Mouse (Mus musculus) left cerebral cortex, adult 11 months (tissue): ENCODE results near the gene Fam214a.
A peak's percentile ranks its signal among the peaks of the same experiment; 100 is the strongest.

Experiments
- DNase-seq: peaks from one replicate; pipeline ENCODE4 v3.0.0; 2022; ENCODE audit warnings: low spot score

The Fam214a gene

GRCm38 (mm10) chr9:75033141-75033540 lies 80.5 kb downstream of the Fam214a start:
- DNase-seq: no peak

- DNase-seq: no peak
Measured at GRCm38 (mm10) chr9:75034691-75035090, 82.0 kb downstream of the Fam214a start.

GRCm38 (mm10) chr9:75035944-75036343 lies 83.3 kb downstream of the Fam214a start:
- DNase-seq: no peak

- peak; percentile 82 for DNase-seq
Measured at GRCm38 (mm10) chr9:75037451-75038356, 85.0 kb downstream of the Fam214a start, which contains the start of gene Arpp19. Gene Arpp19 (plus strand): TSS chr9:75037614.

GRCm38 (mm10) chr9:75038357-75038688 lies 85.6 kb downstream of the Fam214a start:
- no peak for DNase-seq

- DNase-seq: no peak
Measured at GRCm38 (mm10) chr9:75040566-75040965, 87.9 kb downstream of the Fam214a start.

- no peak for DNase-seq
Measured at GRCm38 (mm10) chr9:75041840-75042525, 89.3 kb downstream of the Fam214a start.

- no peak for DNase-seq
Measured at GRCm38 (mm10) chr9:75043191-75043590, 90.5 kb downstream of the Fam214a start.

- no peak for DNase-seq
Measured at GRCm38 (mm10) chr9:75047079-75047478, 94.4 kb downstream of the Fam214a start.

- no peak for DNase-seq
Measured at GRCm38 (mm10) chr9:75049100-75049499, 96.4 kb downstream of the Fam214a start.

- peak; percentile 79 for DNase-seq
Measured at GRCm38 (mm10) chr9:75050003-75050402, 97.3 kb downstream of the Fam214a start.

GRCm38 (mm10) chr9:75051841-75052240 lies 99.2 kb downstream of the Fam214a start:
- peak; percentile 49 for DNase-seq

GRCm38 (mm10) chr9:75055046-75055445 lies 102.4 kb downstream of the Fam214a start:
- DNase-seq: no peak

GRCm38 (mm10) chr9:75064678-75065331 lies 112.1 kb downstream of the Fam214a start:
- DNase-seq: no peak

- DNase-seq: no peak
Measured at GRCm38 (mm10) chr9:75070457-75071028, 117.9 kb downstream of the Fam214a start, which contains the start of gene Myo5a. Gene Myo5a (plus strand): TSS chr9:75071015.

GRCm38 (mm10) chr9:75071029-75071705 lies 118.5 kb downstream of the Fam214a start:
- DNase-seq: peak; percentile 59

GRCm38 (mm10) chr9:75071706-75072192 lies 119.1 kb downstream of the Fam214a start:
- no peak for DNase-seq

GRCm38 (mm10) chr9:75072361-75072760 lies 119.7 kb downstream of the Fam214a start:
- DNase-seq: no peak

- DNase-seq: no peak
Measured at GRCm38 (mm10) chr9:75077191-75077590, 124.5 kb downstream of the Fam214a start.
